Mouse (Mus musculus): Measurements from ENCODE around the gene Gpn1.
A peak's percentile ranks its signal among the peaks of the same experiment; 100 is the strongest.

Gene Gpn1

GRCm38 (mm10) chr5:31560352-31560751 lies 65.8 kb downstream of the Gpn1 start:
- DNase-seq, result no peak

- DNase-seq, result peak; percentile 83
These were observed 67.6 kb downstream of the Gpn1 start for GRCm38 (mm10) chr5:31562036-31562666.
